Mouse (Mus musculus): ENCODE measurements at regions not wholly inside any gene's neighbourhood (a gene's known extent, or its start where the extent isn't known, plus 50 kb on each side); places are given as distances from the start of the nearest gene placed in this dataset.

- DNase-seq: no peak
Measured at GRCm38 (mm10) chr10:98665936-98666505, 248.2 kb upstream of the Atp2b1 start.

GRCm38 (mm10) chr10:98667728-98668127 lies 246.5 kb upstream of the Atp2b1 start:
- no peak for DNase-seq

DNA sequence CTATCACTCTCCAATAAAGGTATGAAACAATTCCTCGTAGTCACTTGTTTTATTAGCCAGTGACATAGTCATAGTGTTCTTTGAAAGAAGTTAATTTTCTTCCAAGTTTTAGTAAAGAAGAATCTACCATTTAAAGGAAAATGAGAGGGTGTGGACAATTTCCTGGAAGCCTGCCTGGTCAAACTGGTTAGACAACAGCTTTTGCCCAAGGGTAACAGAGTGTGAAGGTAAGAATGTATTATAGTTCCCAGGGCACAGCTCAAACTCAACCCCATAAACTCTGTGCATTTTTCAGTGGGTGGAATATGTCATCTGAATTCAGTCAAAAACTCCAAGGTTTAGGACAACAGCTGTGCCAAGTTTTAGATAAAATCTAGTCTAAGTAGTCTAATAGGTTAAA lies 240.1 kb upstream of the Atp2b1 start:
- DNase-seq: peak in 1 of 2 experiments; percentile 12

GRCm38 (mm10) chr10:98676907-98677306 lies 237.3 kb upstream of the Atp2b1 start:
- no peak for DNase-seq

- no peak for DNase-seq
Measured at GRCm38 (mm10) chr10:98678234-98678633, 236.0 kb upstream of the Atp2b1 start.

- DNase-seq: no peak
Measured at GRCm38 (mm10) chr10:98682436-98682835, 231.8 kb upstream of the Atp2b1 start.

DNA sequence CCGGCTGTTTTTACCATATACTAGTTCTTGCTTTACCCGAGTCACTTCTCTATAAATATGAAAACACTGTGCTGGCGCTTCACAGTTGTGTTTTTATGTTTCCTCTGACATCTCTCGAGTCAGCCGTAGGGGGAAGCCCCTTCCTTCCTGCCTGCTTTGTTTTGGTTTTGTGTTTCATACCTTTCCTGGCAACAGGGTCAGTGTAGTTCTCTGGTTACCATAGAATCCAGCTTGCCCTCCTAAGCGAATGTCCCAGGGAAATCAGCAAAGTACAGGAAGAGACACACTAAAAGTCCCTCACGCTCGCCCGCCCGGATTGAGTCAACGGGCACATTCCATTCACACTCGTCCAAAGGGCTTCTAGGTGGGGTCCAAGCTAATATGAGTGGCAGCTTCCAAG lies 230.0 kb upstream of the Atp2b1 start:
- DNase-seq: peak; percentile 40 to 58

DNA sequence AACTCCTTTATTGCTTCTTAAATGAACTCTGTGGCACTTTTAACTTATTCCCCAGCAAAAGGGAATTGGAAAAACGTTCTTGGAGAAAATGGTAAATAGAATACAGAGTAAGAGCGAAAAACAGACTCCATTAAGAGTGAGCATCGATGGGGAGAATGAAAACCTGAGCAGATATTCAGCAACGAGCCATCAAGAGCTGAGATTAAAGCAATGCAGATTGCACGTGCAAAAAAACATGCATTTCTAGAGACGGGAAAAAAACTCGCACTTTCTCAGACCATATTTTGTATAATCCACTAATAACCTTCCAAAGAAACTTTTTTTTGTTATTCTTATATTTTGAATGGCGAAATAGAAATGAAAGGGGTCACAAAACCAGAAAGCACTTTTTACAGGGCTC lies 229.5 kb upstream of the Atp2b1 start:
- DNase-seq: no peak

GRCm38 (mm10) chr10:98685739-98686138 lies 228.5 kb upstream of the Atp2b1 start:
- no peak for DNase-seq

DNA sequence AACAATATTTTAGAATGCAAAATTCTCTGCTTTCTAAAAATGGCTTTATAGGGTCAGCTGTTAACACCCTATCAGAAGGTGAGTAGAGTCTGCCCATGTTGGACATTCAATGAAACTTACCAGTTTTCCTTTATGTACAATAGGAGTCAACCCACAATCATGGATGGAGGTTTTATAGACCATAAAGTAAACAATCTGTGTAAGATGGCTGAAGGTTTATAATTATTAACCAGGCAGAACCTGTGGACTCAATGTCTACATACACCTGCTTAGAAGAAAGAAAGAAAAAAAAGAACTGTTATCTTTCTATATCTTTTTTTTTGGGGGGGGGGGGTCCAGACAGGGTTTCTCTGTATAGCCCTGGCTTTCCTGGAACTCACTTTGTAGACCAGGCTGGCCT lies 227.8 kb upstream of the Atp2b1 start:
- DNase-seq: no peak

DNA sequence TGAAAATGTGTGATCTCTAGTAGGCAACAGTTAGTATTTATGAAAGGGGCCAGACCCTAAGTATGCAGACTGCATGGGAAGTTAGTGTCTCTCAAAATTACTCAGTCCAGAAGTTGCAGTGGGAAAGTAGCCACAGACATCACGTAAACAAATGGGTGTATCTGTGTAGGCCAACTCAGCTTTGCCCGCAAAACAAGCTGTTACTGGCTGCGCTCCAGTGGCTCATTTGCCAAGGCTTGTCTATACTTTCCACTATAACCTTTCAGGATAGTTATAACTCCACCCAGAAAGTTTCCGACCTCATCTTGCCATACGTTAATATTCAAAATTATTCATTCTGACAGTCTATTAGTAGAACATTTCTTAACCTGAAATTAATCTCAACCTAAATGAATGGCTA lies 222.4 kb upstream of the Atp2b1 start:
- peak; percentile 53 to 65 for DNase-seq

- DNase-seq: no peak
Measured at GRCm38 (mm10) chr10:98694690-98695370, 219.4 kb upstream of the Atp2b1 start.

- DNase-seq: no peak
Measured at GRCm38 (mm10) chr10:98695371-98695725, 218.9 kb upstream of the Atp2b1 start.

GRCm38 (mm10) chr10:98697866-98698265 lies 216.3 kb upstream of the Atp2b1 start:
- no peak for DNase-seq

GRCm38 (mm10) chr10:98699579-98699978 lies 214.6 kb upstream of the Atp2b1 start:
- DNase-seq: no peak

GRCm38 (mm10) chr10:98700407-98700806 lies 213.8 kb upstream of the Atp2b1 start:
- no peak for DNase-seq

DNA sequence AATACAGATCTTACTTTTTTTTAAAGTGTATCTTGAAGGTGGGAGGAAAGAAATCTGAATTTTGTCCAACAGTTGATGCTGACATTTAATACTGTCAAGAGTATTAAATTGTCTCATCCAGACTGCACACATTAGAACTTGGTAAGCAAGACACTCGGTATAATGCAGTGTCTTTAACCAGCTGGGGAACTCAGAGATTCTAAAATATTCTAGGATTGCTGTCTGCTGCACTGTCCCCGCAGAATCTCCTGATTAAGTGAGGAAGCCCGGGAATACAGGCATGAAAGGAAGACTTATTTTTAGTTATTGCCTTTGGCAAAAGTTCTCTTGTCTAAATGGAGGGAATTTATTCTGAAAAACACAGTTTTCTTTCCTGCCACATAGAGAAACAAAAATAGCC lies 212.9 kb upstream of the Atp2b1 start:
- no peak for DNase-seq

GRCm38 (mm10) chr10:98702470-98703215 lies 211.6 kb upstream of the Atp2b1 start:
- DNase-seq: no peak

DNA sequence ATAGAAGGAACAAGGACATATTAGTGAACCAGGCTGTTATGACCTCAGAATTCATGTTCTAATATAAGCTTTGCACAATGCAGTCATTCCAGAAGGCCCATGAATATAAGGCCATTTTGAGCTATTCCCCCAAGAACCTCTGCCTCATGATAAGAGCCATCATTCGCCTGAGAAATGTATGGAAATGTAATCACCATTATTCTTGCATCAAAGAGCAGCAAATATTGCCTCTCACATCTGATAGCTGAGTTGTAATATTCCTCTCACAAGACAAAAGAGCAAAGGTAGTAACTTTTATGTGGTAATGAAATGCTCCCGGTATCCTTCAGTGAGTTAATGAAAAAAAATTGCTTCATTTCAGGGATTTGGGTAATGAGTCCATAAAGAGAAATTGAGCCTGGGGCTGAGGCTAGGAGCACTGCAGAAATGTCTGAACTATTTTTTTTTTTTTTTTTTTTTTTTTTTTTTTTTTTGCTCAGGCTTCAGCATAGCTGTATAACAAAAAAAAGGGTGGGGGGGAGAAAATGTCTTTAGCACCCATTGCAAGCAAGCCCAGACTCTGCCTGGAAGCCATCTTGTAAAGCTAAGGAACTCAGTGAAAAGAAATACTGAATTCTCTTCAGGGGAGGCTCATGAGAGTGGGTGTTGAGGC lies 210.4 kb upstream of the Atp2b1 start:
- no peak for DNase-seq

- DNase-seq: peak; percentile 23 to 24
Measured at GRCm38 (mm10) chr10:98704559-98704958, 209.6 kb upstream of the Atp2b1 start.

GRCm38 (mm10) chr10:98717856-98718255 lies 196.3 kb upstream of the Atp2b1 start:
- no peak for DNase-seq

DNA sequence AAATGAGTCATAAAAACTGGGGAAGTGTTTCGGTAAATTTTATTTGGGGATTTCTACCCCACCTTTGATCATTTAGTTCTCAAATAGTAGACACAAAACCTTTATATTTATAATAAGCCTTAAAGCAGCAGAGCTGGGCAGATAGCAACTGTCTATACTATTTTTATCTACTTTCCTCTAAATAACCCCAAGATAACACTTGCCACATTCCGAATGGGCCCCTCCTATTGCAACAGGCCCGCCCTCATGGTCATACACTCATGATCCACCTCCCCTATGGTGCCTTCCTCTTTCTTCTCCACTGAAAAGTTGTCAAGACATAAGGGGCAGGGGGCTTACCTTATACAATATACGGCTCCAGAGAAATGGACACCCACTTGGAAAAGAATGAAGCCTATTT lies 195.5 kb upstream of the Atp2b1 start:
- DNase-seq: no peak

GRCm38 (mm10) chr10:98720256-98721005 lies 193.8 kb upstream of the Atp2b1 start:
- DNase-seq: no peak
